Mouse (Mus musculus): ENCODE measurements around the gene Psip1.
"Not testable (repeated sequence)": the region's sequence is repeated elsewhere in the genome, so short reads cannot be mapped to it uniquely, and the experiment has no call there.

The Psip1 gene

GRCm38 (mm10) chr4:83509600-83509999 lies 23.3 kb upstream of the Psip1 start:
- no peak for DNase-seq (ENCODE audit: low read depth in 1 of 2, low spot score in 2 of 2)

GRCm38 (mm10) chr4:83501037-83501430 lies 14.8 kb upstream of the Psip1 start:
- DNase-seq (ENCODE audit: low read depth in 1 of 2, low spot score in 2 of 2): no peak

- DNase-seq (ENCODE audit: low read depth in 1 of 2, low spot score in 2 of 2): no peak
These were observed 14.1 kb upstream of the Psip1 start for GRCm38 (mm10) chr4:83500154-83501036.

- DNase-seq (ENCODE audit: low read depth in 1 of 2, low spot score in 2 of 2): not testable (repeated sequence)
These were observed 10.8 kb upstream of the Psip1 start for GRCm38 (mm10) chr4:83497013-83497412.

GRCm38 (mm10) chr4:83493112-83493511 lies 6.9 kb upstream of the Psip1 start:
- no peak for DNase-seq (ENCODE audit: low read depth in 1 of 2, low spot score in 2 of 2)

GRCm38 (mm10) chr4:83489121-83489520 lies 2.9 kb upstream of the Psip1 start:
- no peak for DNase-seq (ENCODE audit: low read depth in 1 of 2, low spot score in 2 of 2)

GRCm38 (mm10) chr4:83485735-83486116 lies 533 bp downstream of the Psip1 start:
- DNase-seq (ENCODE audit: low read depth in 1 of 2, low spot score in 2 of 2): peak; percentile 36 to 48

- no peak for DNase-seq (ENCODE audit: low read depth in 1 of 2, low spot score in 2 of 2)
These were observed 1.0 kb downstream of the Psip1 start for GRCm38 (mm10) chr4:83485250-83485649.

- no peak for DNase-seq (ENCODE audit: low read depth in 1 of 2, low spot score in 2 of 2)
These were observed 18.1 kb downstream of the Psip1 start for GRCm38 (mm10) chr4:83468208-83468607.

- DNase-seq (ENCODE audit: low read depth in 1 of 2, low spot score in 2 of 2): no peak
These were observed 18.6 kb downstream of the Psip1 start for GRCm38 (mm10) chr4:83467615-83468014.

GRCm38 (mm10) chr4:83464827-83465226 lies 21.4 kb downstream of the Psip1 start:
- DNase-seq (ENCODE audit: low read depth in 1 of 2, low spot score in 2 of 2): no peak

GRCm38 (mm10) chr4:83460106-83460505 lies 26.2 kb downstream of the Psip1 start:
- no peak for DNase-seq (ENCODE audit: low read depth in 1 of 2, low spot score in 2 of 2)

- no peak for DNase-seq (ENCODE audit: low read depth in 1 of 2, low spot score in 2 of 2)
These were observed 35.5 kb downstream of the Psip1 start for GRCm38 (mm10) chr4:83450785-83451184.

- DNase-seq (ENCODE audit: low read depth in 1 of 2, low spot score in 2 of 2): no peak
These were observed 45.2 kb downstream of the Psip1 start for GRCm38 (mm10) chr4:83441050-83441449.

- no peak for DNase-seq (ENCODE audit: low read depth in 1 of 2, low spot score in 2 of 2)
These were observed 47.2 kb downstream of the Psip1 start for GRCm38 (mm10) chr4:83439045-83439444.

- DNase-seq (ENCODE audit: low read depth in 1 of 2, low spot score in 2 of 2): no peak
These were observed 48.1 kb downstream of the Psip1 start for GRCm38 (mm10) chr4:83438116-83438515.

GRCm38 (mm10) chr4:83436375-83436774 lies 49.9 kb downstream of the Psip1 start:
- DNase-seq (ENCODE audit: low read depth in 1 of 2, low spot score in 2 of 2): no peak

- no peak for DNase-seq (ENCODE audit: low read depth in 1 of 2, low spot score in 2 of 2)
These were observed 53.4 kb downstream of the Psip1 start for GRCm38 (mm10) chr4:83432901-83433300.

- no peak for DNase-seq (ENCODE audit: low read depth in 1 of 2, low spot score in 2 of 2)
These were observed 54.3 kb downstream of the Psip1 start for GRCm38 (mm10) chr4:83431950-83432349.

GRCm38 (mm10) chr4:83428845-83429244 lies 57.4 kb downstream of the Psip1 start:
- no peak for DNase-seq (ENCODE audit: low read depth in 1 of 2, low spot score in 2 of 2)

GRCm38 (mm10) chr4:83427696-83428095 lies 58.6 kb downstream of the Psip1 start:
- DNase-seq (ENCODE audit: low read depth in 1 of 2, low spot score in 2 of 2): no peak

- no peak for DNase-seq (ENCODE audit: low read depth in 1 of 2, low spot score in 2 of 2)
These were observed 59.1 kb downstream of the Psip1 start for GRCm38 (mm10) chr4:83427141-83427540.

GRCm38 (mm10) chr4:83425119-83425518 lies 61.1 kb downstream of the Psip1 start:
- no peak for DNase-seq (ENCODE audit: low read depth in 1 of 2, low spot score in 2 of 2)
